Mouse (Mus musculus): Measurements from ENCODE around the gene Slc7a4. TPM values are rescaled to one million over a fixed set of nuclear protein-coding genes. Genes with fewer than 3 reads are reported as not detected.

Slc7a4 gene
- polyA plus RNA-seq, 1 experiment from 2014 or later: 6.8 TPM

- Histone ChIP-seq H3K27me3 (no peaks in the 10 kb centered on the region), H3K4me1 (no peaks in the 10 kb centered on the region), H3K27ac (no peak overlapping the region), H3K4me2 (replicated peaks) (no peak overlapping the region), H3K9ac (no peak overlapping the region), H3K36me3 (no peaks in the 10 kb centered on the region), H3K4me3 (no peak overlapping the region), H3K9me3 (replicated peaks) (no peaks in the 10 kb centered on the region)
- WGBS: 75% methylated on average over 3 of the region's 3 CpGs
- ATAC-seq (ENCODE audit: low FRiP score): no peak
Observed at GRCm38 (mm10) chr16:17600944-17601562, 18.0 kb upstream of the Slc7a4 start.

GRCm38 (mm10) chr16:17590731-17591130 lies 7.7 kb upstream of the Slc7a4 start:
- no peak overlapping the region for H3K4me3 ChIP-seq
- no peaks in the 10 kb centered on the region for H3K4me1 ChIP-seq
- H3K9ac ChIP-seq: no peak overlapping the region
- 29% methylated on average over 2 of the region's 2 CpGs for WGBS
- ATAC-seq (ENCODE audit: low FRiP score): no peak
- H3K27me3 ChIP-seq: no peaks in the 10 kb centered on the region
- H3K36me3 ChIP-seq: no peaks in the 10 kb centered on the region
- no peak overlapping the region for H3K27ac ChIP-seq
- H3K9me3 ChIP-seq (replicated peaks): no peaks in the 10 kb centered on the region
- no peak overlapping the region for H3K4me2 ChIP-seq (replicated peaks)

GRCm38 (mm10) chr16:17584555-17584954 lies 1.5 kb upstream of the Slc7a4 start:
- Histone ChIP-seq H3K27me3 (0 out of 2 replicates have a peak, but pooled peaks cover 4% of the 10 kb centered on the region), H3K4me1 (no peaks in the 10 kb centered on the region), H3K27ac (no peak overlapping the region), H3K4me3 (no peak overlapping the region), H3K9me3 (replicated peaks) (no peaks in the 10 kb centered on the region), H3K4me2 (replicated peaks) (no peak overlapping the region), H3K36me3 (no peaks in the 10 kb centered on the region), H3K9ac (no peak overlapping the region)
- WGBS: 84% methylated on average over 7 of the region's 7 CpGs
- ATAC-seq (ENCODE audit: low FRiP score): no peak

GRCm38 (mm10) chr16:17576825-17577215 lies 6.2 kb downstream of the Slc7a4 start:
- no peak; the same call in 1 of the 2 replicates for ATAC-seq (ENCODE audit: low FRiP score)
- peak overlapping the region; percentile 50 for H3K4me3 ChIP-seq
- peak overlapping the region; percentile 67 for H3K9ac ChIP-seq
- H3K4me2 ChIP-seq (replicated peaks): peak overlapping the region; percentile 76
- H3K9me3 ChIP-seq (replicated peaks): no peaks in the 10 kb centered on the region
- peaks cover 43% of the 10 kb centered on the region for H3K27me3 ChIP-seq
- no peak overlapping the region for H3K27ac ChIP-seq
- peaks cover 12% of the 10 kb centered on the region for H3K4me1 ChIP-seq
- 12% methylated on average over 8 of the region's 8 CpGs for WGBS
- H3K36me3 ChIP-seq: no peaks in the 10 kb centered on the region

- ATAC-seq (ENCODE audit: low FRiP score): peak; percentile 68
- Histone ChIP-seq H3K4me2 (replicated peaks) (peak overlapping the region; percentile 76), H3K27ac (no peak overlapping the region), H3K27me3 (peaks cover 43% of the 10 kb centered on the region), H3K9ac (peak overlapping the region; percentile 67), H3K9me3 (replicated peaks) (no peaks in the 10 kb centered on the region), H3K4me1 (peaks cover 12% of the 10 kb centered on the region), H3K36me3 (no peaks in the 10 kb centered on the region), H3K4me3 (peak overlapping the region; percentile 50)
- 13% methylated on average over 45 of the region's 45 CpGs for WGBS
Observed at GRCm38 (mm10) chr16:17575870-17576824, 6.9 kb downstream of the Slc7a4 start.

GRCm38 (mm10) chr16:17566186-17566585 lies 16.8 kb downstream of the Slc7a4 start:
- Histone ChIP-seq H3K4me2 (replicated peaks) (no peak overlapping the region), H3K9me3 (replicated peaks) (no peaks in the 10 kb centered on the region), H3K4me3 (no peak overlapping the region), H3K27me3 (peaks cover 12% of the 10 kb centered on the region), H3K4me1 (peaks cover 9% of the 10 kb centered on the region), H3K27ac (no peak overlapping the region), H3K36me3 (no peaks in the 10 kb centered on the region), H3K9ac (0 out of 2 replicates have a peak overlapping the region, but pooled peaks have one; percentile 2)
- ATAC-seq (ENCODE audit: low FRiP score): no peak
- 33% methylated on average over 4 of the region's 4 CpGs for WGBS

GRCm38 (mm10) chr16:17564771-17565170 lies 18.2 kb downstream of the Slc7a4 start:
- no peak overlapping the region for H3K27ac ChIP-seq
- no peak overlapping the region for H3K4me2 ChIP-seq (replicated peaks)
- 63% methylated on average over 3 of the region's 3 CpGs for WGBS
- no peaks in the 10 kb centered on the region for H3K9me3 ChIP-seq (replicated peaks)
- no peak overlapping the region for H3K9ac ChIP-seq
- ATAC-seq (ENCODE audit: low FRiP score): no peak
- peaks cover 20% of the 10 kb centered on the region for H3K4me1 ChIP-seq
- H3K27me3 ChIP-seq: peaks cover 23% of the 10 kb centered on the region
- no peaks in the 10 kb centered on the region for H3K36me3 ChIP-seq
- H3K4me3 ChIP-seq: no peak overlapping the region

- H3K36me3 ChIP-seq: no peaks in the 10 kb centered on the region
- WGBS: 80% methylated on average over 2 of the region's 2 CpGs
- H3K9me3 ChIP-seq (replicated peaks): no peaks in the 10 kb centered on the region
- H3K9ac ChIP-seq: no peak overlapping the region
- H3K4me1 ChIP-seq: peaks cover 22% of the 10 kb centered on the region
- no peak overlapping the region for H3K27ac ChIP-seq
- peaks cover 23% of the 10 kb centered on the region for H3K27me3 ChIP-seq
- ATAC-seq (ENCODE audit: low FRiP score): no peak
- no peak overlapping the region for H3K4me2 ChIP-seq (replicated peaks)
- no peak overlapping the region for H3K4me3 ChIP-seq
Observed at GRCm38 (mm10) chr16:17564221-17564620, 18.8 kb downstream of the Slc7a4 start.

GRCm38 (mm10) chr16:17563580-17563979 lies 19.4 kb downstream of the Slc7a4 start:
- Histone ChIP-seq H3K27ac (no peak overlapping the region), H3K36me3 (no peaks in the 10 kb centered on the region), H3K9ac (no peak overlapping the region), H3K9me3 (replicated peaks) (no peaks in the 10 kb centered on the region), H3K4me1 (peaks cover 28% of the 10 kb centered on the region), H3K27me3 (peaks cover 23% of the 10 kb centered on the region), H3K4me3 (no peak overlapping the region), H3K4me2 (replicated peaks) (no peak overlapping the region)
- ATAC-seq (ENCODE audit: low FRiP score): no peak
- WGBS: 41% methylated on average over 1 of the region's 1 CpGs

GRCm38 (mm10) chr16:17561751-17562208 lies 21.2 kb downstream of the Slc7a4 start, which contains the start of gene P2rx6:
Gene P2rx6, plus strand, starts transcription at chr16:17561885.
- Histone ChIP-seq H3K9me3 (replicated peaks) (no peaks in the 10 kb centered on the region), H3K9ac (0 out of 2 replicates have a peak within 1 kb of the TSS, but pooled peaks have one; percentile 9), H3K4me2 (replicated peaks) (peak within 1 kb of the TSS; percentile 46), H3K27me3 (peaks cover 19% of the 10 kb centered on the region), H3K4me3 (peak within 1 kb of the TSS; percentile 16), H3K4me1 (peaks cover 35% of the 10 kb centered on the region), H3K27ac (peak within 1 kb of the TSS; percentile 45), H3K36me3 (no peaks in the 10 kb centered on the region)
- 0 out of 2 replicates have a peak, but pooled peaks have one; percentile 42 for ATAC-seq (ENCODE audit: low FRiP score)
- WGBS: 3% methylated on average over 10 of the region's 10 CpGs

GRCm38 (mm10) chr16:17561128-17561750 lies 21.8 kb downstream of the Slc7a4 start, which contains the start of gene Lrrc74b:
Gene Lrrc74b, minus strand, starts transcription at chr16:17561247.
- H3K4me2 ChIP-seq (replicated peaks): peak within 1 kb of the TSS; percentile 46
- ATAC-seq (ENCODE audit: low FRiP score): peak; percentile 38; the same call in 1 of the 2 replicates
- peaks cover 19% of the 10 kb centered on the region for H3K27me3 ChIP-seq
- peak within 1 kb of the TSS; percentile 16 for H3K4me3 ChIP-seq
- peaks cover 35% of the 10 kb centered on the region for H3K4me1 ChIP-seq
- H3K27ac ChIP-seq: peak within 1 kb of the TSS; percentile 45
- H3K9ac ChIP-seq: 0 out of 2 replicates have a peak within 1 kb of the TSS, but pooled peaks have one; percentile 9
- under 1% methylated on average over 22 of the region's 22 CpGs for WGBS
- H3K36me3 ChIP-seq: no peaks in the 10 kb centered on the region
- H3K9me3 ChIP-seq (replicated peaks): no peaks in the 10 kb centered on the region
